Mouse (Mus musculus) macrophage (primary cell): ENCODE measurements at regions not wholly inside any gene's neighbourhood (a gene's known extent, or its start where the extent isn't known, plus 50 kb on each side); places are given as distances from the start of the nearest gene placed in this dataset.

Experiments
- H3K27ac ChIP-seq: fragments of 350-480 bp; formaldehyde crosslinking; 2 replicates; pipeline ENCODE4 v1.9.0; 2021
- H3K36me3 ChIP-seq: fragments of 350-480 bp; formaldehyde crosslinking; 2 replicates; pipeline ENCODE4 v1.9.0; 2021; ENCODE audit errors: inconsistent target
- H3K4me3 ChIP-seq: fragments of 350-480 bp; formaldehyde crosslinking; 2 replicates; pipeline ENCODE4 v1.9.0; 2021; ENCODE audit errors: inconsistent target
- H3K79me2 ChIP-seq: fragments of 350-480 bp; formaldehyde crosslinking; 2 replicates; pipeline ENCODE4 v1.9.0; 2021; ENCODE audit errors: inconsistent target
- WGBS: methylation state at CpG from one replicate; pipeline ENCODE4 v1.1.7; 2026; ENCODE audit warnings: inconsistent platforms; ENCODE audit not compliant: missing documents; 5-methylcytosine and 5-hydroxymethylcytosine counted together

DNA sequence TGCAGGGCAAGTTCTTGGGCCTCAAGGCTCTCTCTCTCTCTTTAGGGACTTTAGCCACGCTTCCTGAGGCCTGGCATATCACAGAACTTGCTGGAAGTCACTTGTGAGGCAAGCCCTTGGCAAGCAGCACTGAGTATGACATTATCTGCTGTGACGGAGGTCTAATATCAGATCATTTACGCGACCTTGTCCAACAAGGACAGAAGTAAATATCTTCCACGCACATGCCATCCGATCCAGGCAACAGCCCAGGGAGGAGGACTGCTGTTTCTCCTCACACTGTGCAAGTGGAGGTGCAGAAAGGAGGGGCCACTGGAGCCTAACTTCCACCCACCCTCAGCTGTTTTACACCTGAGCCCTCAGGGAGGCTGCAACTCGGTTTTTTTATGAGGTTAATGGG lies 156.8 kb upstream of the Jun start:
- Histone ChIP-seq H3K36me3 (no peaks in the 10 kb centered on the region), H3K4me3 (no peak overlapping the region), H3K79me2 (no peaks in the 10 kb centered on the region), H3K27ac (peak overlapping the region; percentile 49)
- 91% methylated on average over 7 of the region's 7 CpGs for WGBS

DNA sequence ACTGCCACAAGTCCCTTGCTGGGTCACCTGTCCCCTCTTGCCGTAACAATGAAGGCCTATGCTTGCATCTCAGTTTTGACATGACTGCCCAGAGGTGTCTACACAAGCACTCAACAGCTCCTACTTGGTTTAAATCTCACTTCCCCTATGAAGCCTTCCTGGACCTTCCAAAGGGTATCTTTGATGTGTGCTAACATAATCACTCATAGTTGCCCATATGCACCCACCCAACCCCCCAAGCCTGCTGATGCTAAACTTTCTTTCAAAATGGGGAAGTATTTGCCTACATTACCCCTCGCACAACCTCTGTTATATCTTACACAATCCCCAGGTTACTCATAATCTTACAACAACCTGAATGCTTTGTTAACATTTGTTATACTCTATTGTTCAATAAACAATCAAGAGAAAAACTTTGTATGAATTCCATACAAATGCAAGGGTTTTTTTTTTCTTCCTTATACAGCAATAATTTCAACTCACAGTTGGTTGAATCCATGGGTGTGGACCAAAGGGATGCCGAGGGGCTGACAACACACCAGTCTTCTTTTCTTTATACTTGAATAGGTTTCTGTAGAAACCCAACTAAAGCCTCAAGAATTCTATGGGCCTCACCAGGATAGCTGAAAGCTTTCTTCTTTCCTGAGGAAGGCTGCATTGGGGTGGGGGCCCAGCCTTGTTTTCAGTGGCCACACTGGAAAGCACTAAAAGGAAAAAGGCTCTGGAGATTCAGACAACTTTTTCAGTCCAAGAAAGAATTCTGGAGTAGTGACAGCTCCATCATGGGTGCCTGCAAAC lies 157.5 kb upstream of the Jun start:
- whole genome bisulfite sequencing, result 27% methylated on average over 3 of the region's 3 CpGs
- peak overlapping the region; percentile 49 for H3K27ac ChIP-seq
- no peaks in the 10 kb centered on the region for H3K79me2 ChIP-seq
- H3K36me3 ChIP-seq, result no peaks in the 10 kb centered on the region
- no peak overlapping the region for H3K4me3 ChIP-seq

DNA sequence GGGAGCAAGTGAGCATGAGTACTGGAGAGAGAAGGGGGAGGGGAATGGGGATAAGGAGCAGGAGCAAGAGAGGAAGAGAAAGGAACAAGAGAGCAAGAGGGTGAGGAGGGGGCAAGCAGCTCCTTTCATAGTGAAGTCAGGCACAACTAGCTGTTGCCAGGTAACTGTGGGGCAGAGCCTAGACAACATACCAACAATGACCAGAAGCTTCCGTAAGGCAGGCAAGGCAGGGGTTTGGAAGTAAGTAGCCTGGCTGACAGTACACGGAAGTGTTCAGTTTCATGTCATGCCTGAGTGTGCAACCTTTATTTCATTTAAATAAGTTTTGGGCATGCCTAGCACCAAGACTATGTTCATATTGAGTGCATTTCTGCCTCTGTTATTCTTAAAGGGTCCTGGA lies 160.5 kb upstream of the Jun start:
- H3K4me3 ChIP-seq, result no peak overlapping the region
- 79% methylated on average over 2 of the region's 2 CpGs for WGBS
- H3K27ac ChIP-seq, result peak overlapping the region; percentile 99
- no peaks in the 10 kb centered on the region for H3K36me3 ChIP-seq
- H3K79me2 ChIP-seq, result peaks cover 7% of the 10 kb centered on the region; the same call in 1 of the 2 replicates

DNA sequence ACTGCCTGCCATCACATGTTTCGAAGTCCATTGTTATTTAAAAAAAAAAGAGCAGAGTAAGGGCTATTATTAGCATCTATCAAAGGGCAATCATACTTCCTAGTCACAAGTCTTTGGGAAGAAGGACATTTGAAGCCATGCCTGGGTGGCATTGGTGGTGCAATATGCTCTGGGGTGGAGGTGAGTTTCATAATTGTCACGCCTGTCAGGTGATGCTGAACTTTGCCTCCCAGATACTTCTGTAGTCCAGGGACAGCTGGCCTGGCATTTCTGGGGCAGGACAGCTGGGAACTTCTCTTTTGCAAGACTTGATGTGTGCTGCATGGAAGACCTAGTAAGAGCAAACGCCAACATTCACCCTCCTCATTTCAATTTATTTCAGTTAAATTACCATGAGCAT lies 161.0 kb upstream of the Jun start:
- WGBS, result 54% methylated on average over 3 of the region's 3 CpGs
- Histone ChIP-seq H3K4me3 (no peak overlapping the region), H3K79me2 (peaks cover 9% of the 10 kb centered on the region; the same call in 1 of the 2 replicates), H3K36me3 (no peaks in the 10 kb centered on the region), H3K27ac (peak overlapping the region; percentile 99)

DNA sequence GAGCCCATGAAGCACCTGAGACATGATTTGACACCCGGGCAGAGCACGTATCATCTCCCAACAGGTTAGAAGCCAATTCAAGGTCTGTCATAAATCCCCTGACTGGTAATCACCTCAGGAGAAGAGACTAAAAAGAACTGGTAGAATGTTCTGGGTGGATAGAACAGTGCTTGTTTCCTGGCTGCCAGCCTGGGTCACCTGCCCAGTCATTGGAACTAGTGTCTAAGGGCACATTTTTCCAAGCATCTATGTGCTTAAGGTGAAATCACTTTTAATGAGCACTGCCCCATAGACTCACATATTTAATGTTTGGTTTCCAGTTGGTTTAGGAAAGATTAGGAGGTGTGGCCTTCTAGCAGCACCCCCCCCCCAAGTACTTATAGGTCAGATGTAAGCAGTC lies 162.0 kb upstream of the Jun start:
- WGBS, result 92% methylated on average over 2 of the region's 2 CpGs
- H3K79me2 ChIP-seq, result peaks cover 9% of the 10 kb centered on the region; the same call in 1 of the 2 replicates
- peak overlapping the region; percentile 99 for H3K27ac ChIP-seq
- H3K36me3 ChIP-seq, result no peaks in the 10 kb centered on the region
- H3K4me3 ChIP-seq, result no peak overlapping the region

DNA sequence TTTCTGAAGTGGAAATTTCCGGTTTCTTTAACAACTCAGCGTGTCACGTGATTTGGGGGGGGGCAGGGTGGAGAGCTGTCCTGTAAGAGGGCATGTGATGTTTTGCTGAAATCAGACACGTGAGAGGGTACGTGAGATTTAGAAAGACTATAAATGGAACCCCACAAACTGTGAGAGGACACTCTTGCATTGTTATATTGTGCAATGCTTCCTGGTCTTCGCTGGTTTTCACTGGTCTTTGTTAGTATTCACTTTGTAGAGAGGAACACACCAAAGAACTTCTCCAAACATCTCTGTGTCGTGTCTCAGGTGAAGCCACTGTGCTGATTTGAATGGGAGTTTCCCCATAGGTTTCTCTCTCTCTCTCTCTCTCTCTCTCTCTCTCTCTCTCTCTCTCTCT lies 163.2 kb upstream of the Jun start:
- Histone ChIP-seq H3K36me3 (no peaks in the 10 kb centered on the region), H3K27ac (peak overlapping the region; percentile 99), H3K79me2 (peaks cover 9% of the 10 kb centered on the region; the same call in 1 of the 2 replicates), H3K4me3 (peak overlapping the region; percentile 31)
- 1% methylated on average over 7 of the region's 7 CpGs for WGBS

DNA sequence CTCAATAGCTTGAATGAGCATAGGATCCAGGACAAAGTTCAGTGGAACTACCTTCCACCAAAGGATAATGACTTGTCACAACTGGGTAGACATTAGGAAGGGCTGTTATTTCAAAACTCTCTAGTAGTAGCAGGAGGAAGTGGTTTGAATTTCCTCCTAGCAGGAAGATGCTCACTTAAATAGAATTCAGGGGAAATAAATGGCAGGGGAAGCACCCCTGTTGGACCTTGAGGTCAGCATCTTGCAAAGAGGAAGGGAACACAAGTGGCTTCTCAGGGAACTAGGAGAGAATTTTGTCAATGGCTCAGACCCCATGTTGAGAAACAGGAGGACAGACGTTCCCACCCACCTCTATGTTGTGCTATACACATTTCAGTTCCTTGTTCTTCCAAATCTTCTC lies 178.4 kb upstream of the Jun start:
- Histone ChIP-seq H3K36me3 (no peaks in the 10 kb centered on the region), H3K27ac (peak overlapping the region; percentile 72), H3K4me3 (no peak overlapping the region), H3K79me2 (no peaks in the 10 kb centered on the region)
- 8% methylated on average over 1 of the region's 1 CpGs for WGBS

DNA sequence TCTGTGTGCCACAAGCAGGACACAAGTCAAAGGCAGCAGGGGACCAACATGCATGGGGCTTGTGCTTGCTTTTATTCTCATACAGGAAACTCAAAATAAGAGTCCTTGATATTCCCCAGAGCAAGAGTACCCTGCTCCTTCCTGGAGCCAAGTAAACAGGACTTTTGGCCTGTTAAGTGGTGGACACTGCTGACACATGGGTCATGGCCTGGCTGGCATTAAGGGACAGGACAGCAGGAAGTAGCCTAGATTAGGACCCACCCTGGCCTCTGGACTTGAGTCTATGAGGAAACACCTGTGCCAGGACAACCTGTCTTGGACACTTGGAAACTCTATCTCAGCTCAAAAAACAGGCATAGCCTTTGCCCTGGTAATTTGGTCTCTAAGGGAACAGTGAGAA lies 181.0 kb upstream of the Jun start:
- Histone ChIP-seq H3K79me2 (no peaks in the 10 kb centered on the region), H3K36me3 (no peaks in the 10 kb centered on the region), H3K4me3 (no peak overlapping the region), H3K27ac (no peak overlapping the region)

DNA sequence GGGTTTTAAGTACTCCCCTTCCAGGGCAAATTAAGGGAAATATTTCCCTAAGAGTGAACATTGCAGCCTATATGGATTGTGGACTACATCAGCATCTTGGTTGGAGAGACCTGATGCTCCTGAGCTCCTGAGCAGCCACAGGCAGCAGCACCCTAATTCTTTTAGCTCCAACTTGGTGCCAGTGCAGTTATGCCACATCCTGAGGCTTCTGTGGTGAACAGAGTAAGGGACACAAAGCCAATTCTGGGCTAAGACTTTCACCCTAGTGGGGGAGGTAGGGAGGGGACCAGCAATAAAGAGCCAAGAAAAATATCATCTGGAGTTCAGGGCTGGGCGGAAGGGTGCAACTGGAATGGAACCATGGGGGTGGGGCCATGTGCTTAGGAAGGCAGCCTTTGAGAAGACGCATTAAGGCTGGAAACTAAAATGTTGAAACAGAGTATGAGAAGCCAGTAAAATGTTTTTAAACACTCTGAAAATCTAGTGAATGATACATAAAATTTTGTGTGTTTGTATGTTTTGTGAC lies 182.1 kb upstream of the Jun start:
- H3K79me2 ChIP-seq, result no peaks in the 10 kb centered on the region
- WGBS, result 91% methylated on average over 2 of the region's 2 CpGs
- no peak overlapping the region for H3K4me3 ChIP-seq
- no peak overlapping the region for H3K27ac ChIP-seq
- H3K36me3 ChIP-seq, result no peaks in the 10 kb centered on the region

DNA sequence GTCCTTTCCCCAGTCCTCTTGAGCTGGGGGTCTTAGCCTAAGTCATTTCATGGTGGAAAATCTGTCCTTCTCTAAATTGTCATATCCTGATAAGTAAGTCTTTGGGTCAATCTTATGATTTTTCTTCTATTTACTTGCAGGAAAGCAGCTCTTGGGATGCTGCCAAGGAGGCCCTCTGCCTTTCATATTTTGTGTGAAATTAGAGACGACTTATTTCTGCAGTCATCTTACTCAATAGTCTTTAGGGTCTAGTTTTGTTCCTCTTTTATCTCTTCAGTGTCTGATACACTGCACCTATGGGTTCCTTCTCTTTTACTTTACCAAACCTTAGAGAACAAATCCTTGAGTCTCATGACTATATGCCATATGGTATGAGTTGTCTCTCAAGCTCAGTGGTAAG lies 196.0 kb upstream of the Jun start:
- no peaks in the 10 kb centered on the region for H3K79me2 ChIP-seq
- H3K27ac ChIP-seq, result no peak overlapping the region
- WGBS, result 9% methylated on average over 1 of the region's 1 CpGs

DNA sequence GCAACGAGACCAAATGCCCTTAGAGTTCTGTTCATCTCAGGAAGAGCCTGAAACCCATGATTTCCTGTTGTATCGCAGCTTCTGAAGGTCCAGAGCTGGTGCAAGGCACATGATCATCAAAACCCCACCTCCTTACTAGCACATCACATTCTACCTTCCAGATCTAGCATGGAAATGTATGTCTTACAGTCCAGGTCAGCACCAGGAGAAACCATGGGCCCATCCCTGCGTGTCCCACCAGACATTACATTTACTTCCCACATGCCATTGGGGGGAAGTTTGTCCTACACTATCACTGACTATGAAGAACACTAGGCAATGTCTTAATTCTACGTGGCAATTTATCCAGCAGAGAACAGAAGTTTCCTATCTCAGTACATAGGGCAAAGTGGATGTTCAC lies 197.0 kb upstream of the Jun start:
- no peak overlapping the region for H3K27ac ChIP-seq
- no peaks in the 10 kb centered on the region for H3K79me2 ChIP-seq
- no peak overlapping the region for H3K4me3 ChIP-seq
- no peaks in the 10 kb centered on the region for H3K36me3 ChIP-seq
- 59% methylated on average over 4 of the region's 4 CpGs for WGBS

More for the DNA sequence above, 196.0 kb upstream of the Jun start:
- Histone ChIP-seq H3K36me3 (no peaks in the 10 kb centered on the region), H3K4me3 (no peak overlapping the region)

DNA sequence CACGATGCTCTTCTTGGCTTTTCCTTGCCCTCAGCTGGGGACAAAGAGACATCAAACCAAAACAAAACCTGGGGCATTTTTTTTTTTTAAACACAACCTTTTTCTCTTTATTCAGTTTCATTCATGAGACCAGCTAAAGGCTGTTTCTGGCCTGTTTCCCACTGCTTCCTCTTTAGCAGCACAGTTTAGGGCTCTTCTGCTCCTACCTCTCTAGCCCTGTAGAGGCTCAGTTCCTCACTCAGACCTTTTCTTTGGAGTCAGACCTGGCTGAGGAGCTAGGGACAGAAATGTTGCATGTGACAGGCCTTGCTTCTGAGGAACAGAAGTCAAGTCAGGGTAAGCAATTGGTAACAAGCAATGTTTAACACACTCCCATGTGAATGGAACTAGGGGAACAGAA lies 198.1 kb upstream of the Jun start:
- 8% methylated on average over 1 of the region's 1 CpGs for WGBS
- Histone ChIP-seq H3K79me2 (no peaks in the 10 kb centered on the region), H3K36me3 (no peaks in the 10 kb centered on the region), H3K27ac (no peak overlapping the region), H3K4me3 (no peak overlapping the region)

DNA sequence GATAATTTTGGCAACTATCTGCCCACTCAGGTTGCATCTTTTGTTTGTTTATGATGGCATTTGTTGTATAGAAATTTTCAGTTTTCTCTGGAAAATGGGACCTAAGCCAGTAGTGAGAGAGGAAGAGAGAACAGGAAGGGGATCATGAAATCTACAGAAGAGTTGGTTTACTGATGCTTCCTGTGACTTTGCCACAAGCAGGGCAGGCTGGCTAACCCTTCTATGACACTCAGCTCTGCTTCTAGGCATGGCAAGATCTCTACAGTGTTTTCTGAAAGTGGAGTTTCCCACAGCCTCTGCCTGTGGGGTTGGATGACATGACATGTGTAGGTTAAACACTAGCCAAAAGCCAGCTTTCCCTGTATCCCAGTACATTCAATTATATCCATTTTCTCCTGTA lies 217.7 kb upstream of the Jun start:
- H3K27ac ChIP-seq, result no peak overlapping the region
- H3K36me3 ChIP-seq, result no peaks in the 10 kb centered on the region
- no peak overlapping the region for H3K4me3 ChIP-seq
- no peaks in the 10 kb centered on the region for H3K79me2 ChIP-seq

DNA sequence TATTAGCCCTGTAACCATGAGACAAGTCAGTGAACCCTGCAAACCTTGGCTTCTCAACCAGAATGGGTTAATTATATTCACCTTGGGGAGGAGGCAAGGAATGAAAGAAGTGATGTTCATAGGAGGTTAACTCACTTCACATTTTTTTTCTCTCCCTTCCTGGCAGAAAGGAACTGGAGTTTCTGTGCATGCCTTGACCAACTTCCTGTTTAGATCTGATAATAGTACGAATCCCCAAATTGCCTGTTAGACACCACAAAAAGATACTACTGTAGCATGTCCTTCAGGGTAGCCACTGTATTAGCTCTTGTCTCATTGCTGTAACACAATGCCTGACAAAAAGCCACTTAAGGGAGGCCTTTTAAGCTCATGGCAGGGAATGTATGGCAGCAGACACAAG lies 218.4 kb upstream of the Jun start:
- H3K36me3 ChIP-seq, result no peaks in the 10 kb centered on the region
- no peak overlapping the region for H3K27ac ChIP-seq
- 11% methylated on average over 1 of the region's 1 CpGs for WGBS
- no peaks in the 10 kb centered on the region for H3K79me2 ChIP-seq
- no peak overlapping the region for H3K4me3 ChIP-seq

DNA sequence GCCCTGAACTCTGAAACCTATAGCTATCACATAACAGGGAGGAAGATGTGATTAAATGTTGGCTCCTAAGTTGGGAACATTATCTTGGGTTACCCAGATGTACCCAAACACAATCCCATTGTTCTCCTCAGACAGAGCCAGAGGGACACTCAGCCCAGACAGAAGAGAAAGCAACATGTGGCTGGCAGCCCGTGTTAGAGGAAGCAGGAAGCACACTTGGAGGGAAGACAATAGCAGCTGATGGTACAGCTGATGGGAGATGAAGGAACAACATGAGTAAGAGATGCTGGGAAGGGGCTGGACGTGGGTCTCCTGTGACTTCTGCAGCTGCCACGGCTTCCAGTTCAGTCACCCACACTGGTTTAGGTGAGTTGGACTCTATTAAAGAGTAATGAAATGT lies 224.2 kb upstream of the Jun start:
- 58% methylated on average over 3 of the region's 3 CpGs for WGBS
- Histone ChIP-seq H3K27ac (no peak overlapping the region), H3K36me3 (no peaks in the 10 kb centered on the region), H3K4me3 (no peak overlapping the region), H3K79me2 (no peaks in the 10 kb centered on the region)
